Mouse (Mus musculus) midbrain, embryonic 16.5 days (tissue): ENCODE results near the gene Pim3. TPM values are rescaled to one million over a fixed set of nuclear protein-coding genes. Genes with fewer than 3 reads are reported as not detected.

ENCODE experiments used
- ATAC-seq: fragments of 200-750 bp; cut with Nextera tagmentation; 2 replicates; pipeline ENCODE4 v1.8.0; 2017; ENCODE audit warnings: moderate TSS enrichment
- H3K27ac ChIP-seq: fragments of 300-500 bp; sonication (generic); 2 replicates; pipeline ENCODE4 v1.5.1; 2014; ENCODE audit warnings: mild to moderate bottlenecking, low read length, mixed read lengths
- H3K27me3 ChIP-seq: fragments of 300-500 bp; sonication (generic); 2 replicates; pipeline ENCODE4 v1.6.1; 2014; ENCODE audit warnings: low read depth, low read length, mixed read lengths; ENCODE audit not compliant: control insufficient read depth, insufficient read depth
- H3K36me3 ChIP-seq: fragments of 300-500 bp; sonication (generic); 2 replicates; pipeline ENCODE4 v1.6.1; 2014; ENCODE audit warnings: mild to moderate bottlenecking, low read length, moderate library complexity, mixed read lengths; ENCODE audit not compliant: control insufficient read depth, insufficient read depth
- H3K4me1 ChIP-seq: fragments of 300-500 bp; sonication (generic); 2 replicates; pipeline ENCODE4 v1.6.1; 2014; ENCODE audit warnings: mild to moderate bottlenecking, low read length, mixed read lengths; ENCODE audit not compliant: control insufficient read depth, insufficient read depth
- H3K4me2 ChIP-seq: fragments of 300-500 bp; sonication (generic); 2 replicates; pipeline ENCODE4 v1.6.1; 2014; ENCODE audit warnings: mild to moderate bottlenecking, low read length, mixed read lengths
- H3K4me3 ChIP-seq: fragments of 300-500 bp; sonication (generic); 2 replicates; pipeline ENCODE4 v1.5.1; 2014; ENCODE audit warnings: low read depth, mild to moderate bottlenecking, low read length, moderate library complexity, mixed read lengths
- H3K9ac ChIP-seq: fragments of 300-500 bp; sonication (generic); 2 replicates; pipeline ENCODE4 v1.6.1; 2014; ENCODE audit warnings: low read depth, low read length, mixed read lengths
- H3K9me3 ChIP-seq: fragments of 300-500 bp; sonication (generic); replicated peaks from 2 replicates; pipeline ENCODE4 v1.6.1; 2014; ENCODE audit warnings: mild to moderate bottlenecking, low read length, mixed read lengths; ENCODE audit not compliant: control insufficient read depth, poor library complexity, severe bottlenecking
- WGBS: fragments of 180-500 bp; shearing (Covaris S2); extraction: QIAGEN DNeasy Blood & Tissue Kit; methylation state at CpG from one replicate; pipeline ENCODE4 v1.1.7; 2014; 5-methylcytosine and 5-hydroxymethylcytosine counted together
- polyA plus RNA-seq: library from polyadenylated mRNA; unstranded; fragments of >200 nt; fragmentation: Nextera tagmentation; extraction: Ambion mirVana; gene quantifications from 2 replicates; pipeline ENCODE4 v1.2.1, GENCODE M21; 2015

The Pim3 gene
- polyA plus RNA-seq, 1 experiment from 2014 or later = 67.5 TPM

GRCm38 (mm10) chr15:88854119-88854968 is 7.6 kb upstream of the Pim3 start:
- no peak overlapping the region for H3K4me2 ChIP-seq
- H3K27ac ChIP-seq = no peak overlapping the region
- 54% methylated on average over 6 of the region's 6 CpGs for WGBS
- no peaks in the 10 kb centered on the region for H3K4me1 ChIP-seq
- H3K36me3 ChIP-seq = no peaks in the 10 kb centered on the region
- H3K9me3 ChIP-seq = no peaks in the 10 kb centered on the region
- no peak overlapping the region for H3K9ac ChIP-seq
- H3K27me3 ChIP-seq = no peaks in the 10 kb centered on the region
- no peak overlapping the region for H3K4me3 ChIP-seq
- no peak for ATAC-seq

GRCm38 (mm10) chr15:88854969-88855830 is 6.8 kb upstream of the Pim3 start:
- WGBS = 77% methylated on average over 15 of the region's 15 CpGs
- Histone ChIP-seq H3K9ac (no peak overlapping the region), H3K4me2 (no peak overlapping the region), H3K27ac (no peak overlapping the region), H3K27me3 (no peaks in the 10 kb centered on the region), H3K36me3 (no peaks in the 10 kb centered on the region), H3K4me1 (no peaks in the 10 kb centered on the region), H3K9me3 (no peaks in the 10 kb centered on the region), H3K4me3 (no peak overlapping the region)
- no peak for ATAC-seq

GRCm38 (mm10) chr15:88855896-88856417 is 6.0 kb upstream of the Pim3 start:
- Histone ChIP-seq H3K9me3 (no peaks in the 10 kb centered on the region), H3K27ac (no peak overlapping the region), H3K27me3 (no peaks in the 10 kb centered on the region), H3K4me3 (no peak overlapping the region), H3K9ac (no peak overlapping the region), H3K4me2 (no peak overlapping the region), H3K4me1 (no peaks in the 10 kb centered on the region), H3K36me3 (no peaks in the 10 kb centered on the region)
- 79% methylated on average over 6 of the region's 6 CpGs for WGBS
- no peak for ATAC-seq

GRCm38 (mm10) chr15:88856613-88857012 is 5.4 kb upstream of the Pim3 start:
- H3K27me3 ChIP-seq = no peaks in the 10 kb centered on the region
- no peak overlapping the region for H3K27ac ChIP-seq
- no peak for ATAC-seq
- H3K9ac ChIP-seq = no peak overlapping the region
- no peaks in the 10 kb centered on the region for H3K9me3 ChIP-seq
- no peak overlapping the region for H3K4me2 ChIP-seq
- no peak overlapping the region for H3K4me3 ChIP-seq
- no peaks in the 10 kb centered on the region for H3K36me3 ChIP-seq
- 79% methylated on average over 5 of the region's 5 CpGs for WGBS
- H3K4me1 ChIP-seq = peaks cover 2% of the 10 kb centered on the region; the same call in 1 of the 2 replicates

- Histone ChIP-seq H3K4me1 (peaks cover 2% of the 10 kb centered on the region; the same call in 1 of the 2 replicates), H3K9ac (no peak overlapping the region), H3K27me3 (no peaks in the 10 kb centered on the region), H3K36me3 (no peaks in the 10 kb centered on the region), H3K9me3 (no peaks in the 10 kb centered on the region), H3K27ac (no peak overlapping the region), H3K4me2 (no peak overlapping the region), H3K4me3 (no peak overlapping the region)
- no peak for ATAC-seq
- 96% methylated on average over 7 of the region's 7 CpGs for WGBS
Observed at GRCm38 (mm10) chr15:88857361-88857760, 4.6 kb upstream of the Pim3 start.

- ATAC-seq = no peak
- H3K4me3 ChIP-seq = no peak overlapping the region
- 83% methylated on average over 3 of the region's 3 CpGs for WGBS
Observed at GRCm38 (mm10) chr15:88858141-88858541, 3.8 kb upstream of the Pim3 start.

GRCm38 (mm10) chr15:88858707-88859106 is 3.3 kb upstream of the Pim3 start:
- Histone ChIP-seq H3K27me3 (no peaks in the 10 kb centered on the region), H3K4me1 (peaks cover 2% of the 10 kb centered on the region; the same call in 1 of the 2 replicates), H3K27ac (no peak overlapping the region), H3K4me3 (no peak overlapping the region), H3K9me3 (no peaks in the 10 kb centered on the region), H3K4me2 (no peak overlapping the region), H3K9ac (no peak overlapping the region), H3K36me3 (no peaks in the 10 kb centered on the region)
- WGBS = 84% methylated on average over 2 of the region's 2 CpGs
- ATAC-seq = no peak

More at GRCm38 (mm10) chr15:88858141-88858541, 3.8 kb upstream of the Pim3 start:
- Histone ChIP-seq H3K9me3 (no peaks in the 10 kb centered on the region), H3K27me3 (no peaks in the 10 kb centered on the region), H3K36me3 (no peaks in the 10 kb centered on the region), H3K9ac (no peak overlapping the region), H3K27ac (no peak overlapping the region), H3K4me2 (no peak overlapping the region), H3K4me1 (peaks cover 2% of the 10 kb centered on the region; the same call in 1 of the 2 replicates)

GRCm38 (mm10) chr15:88859206-88859970 is 2.6 kb upstream of the Pim3 start:
- ATAC-seq = no peak
- H3K4me2 ChIP-seq = no peak overlapping the region

More at GRCm38 (mm10) chr15:88859206-88859970, 2.6 kb upstream of the Pim3 start:
- no peaks in the 10 kb centered on the region for H3K9me3 ChIP-seq
- no peak overlapping the region for H3K27ac ChIP-seq
- no peaks in the 10 kb centered on the region for H3K27me3 ChIP-seq
- WGBS = 65% methylated on average over 8 of the region's 8 CpGs
- 0 out of 2 replicates have a peak, but pooled peaks cover 1% of the 10 kb centered on the region for H3K36me3 ChIP-seq
- no peak overlapping the region for H3K4me3 ChIP-seq
- H3K4me1 ChIP-seq = peaks cover 8% of the 10 kb centered on the region
- H3K9ac ChIP-seq = no peak overlapping the region
